Mouse (Mus musculus): ENCODE measurements at regions not wholly inside any gene's neighbourhood (a gene's known extent, or its start where the extent isn't known, plus 50 kb on each side); places are given as distances from the start of the nearest gene placed in this dataset.

DNA sequence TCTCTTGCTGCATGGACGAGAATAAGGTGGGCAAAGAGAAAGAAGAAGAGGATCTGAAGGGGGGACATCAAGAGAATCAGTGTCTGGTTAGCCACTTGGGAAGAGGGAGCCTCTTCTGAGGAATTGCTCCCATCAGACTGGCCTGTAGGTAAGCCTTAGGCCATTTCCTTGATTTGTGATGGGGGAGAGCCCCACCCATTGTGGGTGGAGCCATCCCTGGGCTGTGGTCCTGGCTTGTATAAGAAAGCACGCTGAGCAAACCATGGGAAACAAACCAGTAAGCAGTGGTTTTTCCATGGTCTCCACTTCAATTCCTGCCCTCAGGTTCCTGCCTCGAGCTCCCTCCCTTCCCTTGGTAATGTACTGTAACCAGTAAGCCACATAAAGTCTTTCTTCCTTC lies 57.7 kb upstream of the Sez6l start:
- Histone ChIP-seq H3K4me2 (no peak overlapping the region), H3K9me3 (no peaks in the 10 kb centered on the region), H3K36me3 (no peaks in the 10 kb centered on the region), H3K4me3 (no peak overlapping the region), H3K27ac (replicated peaks) (no peak overlapping the region), H3K4me1 (replicated peaks) (no peaks in the 10 kb centered on the region; the same call in 1 of the 2 replicates), H3K9ac (no peak overlapping the region), H3K27me3 (no peaks in the 10 kb centered on the region)
- WGBS, result 78% methylated on average over 3 of the region's 3 CpGs
- no peak for ATAC-seq (ENCODE audit: low FRiP score, low read depth)

DNA sequence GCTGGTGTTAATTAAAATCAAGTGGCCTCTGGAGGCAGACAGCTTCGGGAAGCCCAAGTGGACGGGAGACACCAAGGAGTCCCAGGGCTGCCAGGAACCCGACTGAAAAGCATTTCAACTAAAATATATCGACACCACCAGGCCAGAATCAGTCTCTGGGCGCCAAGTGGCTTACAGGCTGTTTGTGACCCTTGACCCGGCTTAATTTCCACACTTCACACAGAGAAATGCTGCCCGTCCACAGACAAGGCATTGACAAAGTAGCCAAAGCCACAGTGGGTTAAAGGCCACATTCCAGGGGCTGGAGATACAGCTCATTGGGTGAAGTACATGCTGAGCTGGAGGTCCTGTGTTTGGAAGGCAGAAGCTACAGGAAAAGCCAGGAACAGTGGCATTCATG lies 54.8 kb upstream of the Sez6l start:
- no peak for ATAC-seq (ENCODE audit: low FRiP score, low read depth)
- H3K4me1 ChIP-seq (replicated peaks), result peaks cover 17% of the 10 kb centered on the region
- WGBS, result 14% methylated on average over 7 of the region's 7 CpGs

DNA sequence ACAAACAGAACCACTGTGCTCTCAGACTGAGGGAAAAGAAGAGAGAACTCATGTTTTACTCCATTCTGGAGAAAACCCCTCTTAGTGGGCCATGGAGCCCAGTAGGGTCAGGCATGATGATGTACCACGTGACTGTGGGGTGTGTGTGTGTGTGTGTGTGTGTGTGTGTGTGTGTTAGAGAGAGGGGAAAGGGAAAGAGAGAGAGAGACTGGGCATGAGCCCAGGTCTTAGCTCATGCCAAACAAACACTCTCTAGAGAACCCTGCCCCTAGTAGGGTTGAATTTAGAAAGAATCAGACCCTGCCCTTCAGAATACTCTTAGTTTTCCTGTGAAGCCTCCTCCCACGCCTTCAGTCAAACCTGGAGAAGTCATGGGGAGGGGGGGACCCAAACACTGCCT lies 52.7 kb upstream of the Sez6l start:
- 66% methylated on average over 2 of the region's 2 CpGs for WGBS
- no peaks in the 10 kb centered on the region for H3K27me3 ChIP-seq
- H3K36me3 ChIP-seq, result no peaks in the 10 kb centered on the region
- H3K4me3 ChIP-seq, result no peak overlapping the region
- no peaks in the 10 kb centered on the region for H3K9me3 ChIP-seq
- H3K9ac ChIP-seq, result no peak overlapping the region
- no peak overlapping the region for H3K4me2 ChIP-seq
- no peak overlapping the region for H3K27ac ChIP-seq (replicated peaks)
- no peak for ATAC-seq (ENCODE audit: low FRiP score, low read depth)
- peaks cover 28% of the 10 kb centered on the region for H3K4me1 ChIP-seq (replicated peaks)

More for the DNA sequence above, 54.8 kb upstream of the Sez6l start:
- no peak overlapping the region for H3K9ac ChIP-seq
- no peaks in the 10 kb centered on the region for H3K36me3 ChIP-seq
- H3K4me3 ChIP-seq, result no peak overlapping the region
- no peaks in the 10 kb centered on the region for H3K27me3 ChIP-seq
- H3K4me2 ChIP-seq, result no peak overlapping the region
- no peak overlapping the region for H3K27ac ChIP-seq (replicated peaks)
- H3K9me3 ChIP-seq, result no peaks in the 10 kb centered on the region

DNA sequence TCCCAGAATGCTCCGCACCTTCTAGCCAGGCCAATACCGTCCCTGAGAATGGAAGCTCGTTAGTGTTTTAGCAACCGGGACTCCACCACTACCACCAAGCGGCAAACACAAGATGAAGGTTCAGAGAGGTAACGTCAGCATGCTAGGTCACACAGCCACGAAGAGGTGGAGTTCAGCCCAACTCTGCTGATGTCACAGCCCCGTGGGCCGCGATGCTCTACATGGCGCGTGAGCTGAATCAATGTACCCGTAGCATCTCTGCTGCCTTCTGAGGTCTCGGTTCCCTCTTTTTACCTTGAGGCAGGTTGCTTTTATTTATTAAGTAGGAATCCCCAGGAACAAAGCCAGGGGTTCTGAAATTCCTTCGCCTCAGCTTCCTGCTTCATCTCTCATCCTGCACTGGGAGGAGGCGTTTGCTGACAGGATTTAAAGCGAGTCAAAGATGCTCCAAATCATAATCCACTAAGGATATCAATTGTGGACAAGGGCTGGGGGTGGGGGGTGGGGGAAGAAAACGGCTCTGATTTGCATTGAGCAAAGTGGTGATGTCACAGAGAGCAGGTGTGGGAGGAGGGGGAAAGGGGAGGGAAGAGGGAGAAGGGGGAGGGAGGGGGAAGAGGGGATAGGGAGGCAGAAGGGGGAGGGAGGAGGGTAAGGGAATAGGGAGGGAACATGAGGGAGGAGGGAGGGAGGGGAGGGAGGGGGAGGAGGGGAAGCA lies 51.2 kb upstream of the Sez6l start:
- no peaks in the 10 kb centered on the region for H3K36me3 ChIP-seq
- H3K9ac ChIP-seq, result no peak overlapping the region
- ATAC-seq (ENCODE audit: low FRiP score, low read depth), result no peak
- 25% methylated on average over 18 of the region's 18 CpGs for WGBS
- H3K27me3 ChIP-seq, result no peaks in the 10 kb centered on the region
- no peak overlapping the region for H3K4me2 ChIP-seq
- peak overlapping the region; percentile 30; the same call in 1 of the 2 replicates for H3K27ac ChIP-seq (replicated peaks)
- peaks cover 32% of the 10 kb centered on the region for H3K4me1 ChIP-seq (replicated peaks)
- H3K4me3 ChIP-seq, result no peak overlapping the region
- H3K9me3 ChIP-seq, result no peaks in the 10 kb centered on the region

GRCm38 (mm10) chr5:112627305-112627704 lies 50.3 kb upstream of the Sez6l start:
- Histone ChIP-seq H3K27me3 (no peaks in the 10 kb centered on the region), H3K9me3 (no peaks in the 10 kb centered on the region), H3K27ac (replicated peaks) (no peak overlapping the region), H3K4me2 (no peak overlapping the region), H3K36me3 (no peaks in the 10 kb centered on the region), H3K4me3 (no peak overlapping the region), H3K4me1 (replicated peaks) (peaks cover 32% of the 10 kb centered on the region), H3K9ac (no peak overlapping the region)
- 39% methylated on average over 14 of the region's 14 CpGs for WGBS
- ATAC-seq (ENCODE audit: low FRiP score, low read depth), result 0 out of 2 replicates have a peak, but pooled peaks have one; percentile 10

Measured in hindbrain, embryonic 15.5 days (tissue).